Mouse (Mus musculus) heart, postnatal 0 days (tissue): ENCODE data around the gene Lcp2.

ENCODE experiments used
- CTCF ChIP-seq: IDR thresholded peaks from 2 replicates; pipeline ENCODE4 v1.5.1; 2016; ENCODE audit warnings: antibody characterized with exemption, control low read depth, low read depth
- EP300 ChIP-seq: IDR thresholded peaks from 2 replicates; pipeline ENCODE4 v1.6.1; 2016; ENCODE audit warnings: antibody characterized with exemption, low read depth

- TF ChIP-seq CTCF (no peak), EP300 (no peak)
Measured at GRCm38 (mm10) chr11:34040061-34040460, 6.7 kb upstream of the Lcp2 start.
